Mouse (Mus musculus) heart, adult 2 months (tissue): ENCODE results near the gene Guca2b.

Experiments
- CTCF ChIP-seq: fragments of 200-600 bp; IDR thresholded peaks from 2 replicates; pipeline ENCODE4 v1.8.1; 2022; ENCODE audit warnings: antibody characterized with exemption, mild to moderate bottlenecking, moderate library complexity
- EP300 ChIP-seq: fragments of 200-500 bp; IDR thresholded peaks from 2 replicates; pipeline ENCODE4 v1.6.1; 2011; ENCODE audit warnings: low read depth, low read length, control low read depth; ENCODE audit not compliant: insufficient read depth
- POLR2A ChIP-seq: fragments of 200-500 bp; IDR thresholded peaks from 2 replicates; pipeline ENCODE4 v1.6.1; 2011; ENCODE audit warnings: mild to moderate bottlenecking, low read depth, low read length, control low read depth; ENCODE audit not compliant: insufficient read depth

DNA sequence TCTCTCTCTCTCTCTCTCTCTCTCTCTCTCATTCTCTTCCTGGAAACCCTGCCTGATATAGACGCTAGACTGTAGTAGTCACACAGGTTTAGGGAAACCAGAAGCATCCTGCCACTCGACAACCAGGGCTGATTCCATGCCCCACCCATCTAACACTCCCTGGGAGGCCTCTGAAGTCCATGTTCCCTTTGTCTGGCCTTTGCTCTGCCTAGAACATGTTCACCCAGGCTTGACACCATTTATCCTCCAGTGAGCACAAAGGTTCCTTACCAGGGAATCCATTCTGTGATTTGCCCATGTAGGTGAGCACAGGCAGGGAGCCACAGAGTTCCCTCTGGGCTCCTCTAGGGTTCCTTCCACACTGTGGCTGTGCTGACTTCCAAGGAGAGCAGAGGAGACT lies 508 bp downstream of the Guca2b start:
- TF ChIP-seq EP300 (no peak), CTCF (no peak), POLR2A (no peak)
